Mouse (Mus musculus): ENCODE measurements around the gene Siglecg. TPM values are rescaled to one million over a fixed set of nuclear protein-coding genes. Genes with fewer than 3 reads are reported as not detected.
"Not testable (repeated sequence)": the region's sequence is repeated elsewhere in the genome, so short reads cannot be mapped to it uniquely, and the experiment has no call there.

The Siglecg gene
- total and polyA plus RNA-seq, 2 experiments from 2014 or later: 0.04 TPM; not detected in 1

- ATAC-seq (ENCODE audit: insufficient read depth, low read depth) (no peak), DNase-seq (ENCODE audit: low spot score) (no peak)
- no peak overlapping the region for H3K4me2 ChIP-seq (ENCODE audit: low read depth, low read length)
- 59% methylated on average over 8 of the region's 8 CpGs for WGBS
- no peaks in the 10 kb centered on the region for H3K27me3 ChIP-seq (ENCODE audit: control insufficient read depth, insufficient read depth, low read length)
- H3K9me3 ChIP-seq (replicated peaks; ENCODE audit: control insufficient read depth, low read length): no peaks in the 10 kb centered on the region
- no peaks in the 10 kb centered on the region for H3K4me1 ChIP-seq (ENCODE audit: control insufficient read depth, insufficient read depth)
- TF ChIP-seq CTCF (IDR thresholded peaks at IDR 0.05; ENCODE audit: low read depth): no peak
- no peak for TF ChIP-seq EP300 (IDR thresholded peaks at IDR 0.05; ENCODE audit: low read depth)
- no peaks in the 10 kb centered on the region for H3K36me3 ChIP-seq (replicated peaks; ENCODE audit: control insufficient read depth, insufficient read depth, low read length)
- no peak overlapping the region for H3K9ac ChIP-seq (replicated peaks; ENCODE audit: low read depth, low read length)
- H3K4me3 ChIP-seq (ENCODE audit: low read depth, low read length): no peak overlapping the region
- no peak overlapping the region for H3K27ac ChIP-seq (ENCODE audit: low read depth)
These were observed 15.5 kb upstream of the Siglecg start for GRCm38 (mm10) chr7:43392349-43393121.

- ATAC-seq (ENCODE audit: insufficient read depth, low read depth) (no peak), DNase-seq (ENCODE audit: low spot score) (no peak)
- WGBS: 73% methylated on average over 2 of the region's 2 CpGs
- H3K4me3 ChIP-seq (ENCODE audit: low read depth, low read length): no peak overlapping the region
- no peak overlapping the region for H3K4me2 ChIP-seq (ENCODE audit: low read depth, low read length)
- H3K4me1 ChIP-seq (ENCODE audit: control insufficient read depth, insufficient read depth): no peaks in the 10 kb centered on the region
- TF ChIP-seq EP300 (IDR thresholded peaks at IDR 0.05; ENCODE audit: low read depth) (no peak), CTCF (IDR thresholded peaks at IDR 0.05; ENCODE audit: low read depth) (no peak)
- H3K36me3 ChIP-seq (replicated peaks; ENCODE audit: control insufficient read depth, insufficient read depth, low read length): no peaks in the 10 kb centered on the region
- H3K9ac ChIP-seq (replicated peaks; ENCODE audit: low read depth, low read length): no peak overlapping the region
- H3K9me3 ChIP-seq (replicated peaks; ENCODE audit: control insufficient read depth, low read length): no peaks in the 10 kb centered on the region
- H3K27me3 ChIP-seq (ENCODE audit: control insufficient read depth, insufficient read depth, low read length): no peaks in the 10 kb centered on the region
- no peak overlapping the region for H3K27ac ChIP-seq (ENCODE audit: low read depth)
These were observed 8.5 kb upstream of the Siglecg start for GRCm38 (mm10) chr7:43399501-43399900.

- no peaks in the 10 kb centered on the region for H3K4me1 ChIP-seq (ENCODE audit: control insufficient read depth, insufficient read depth)
- DNase-seq (ENCODE audit: low spot score) (no peak), ATAC-seq (ENCODE audit: insufficient read depth, low read depth) (no peak)
- no peak overlapping the region for H3K4me2 ChIP-seq (ENCODE audit: low read depth, low read length)
- H3K27ac ChIP-seq (ENCODE audit: low read depth): no peak overlapping the region
- no peaks in the 10 kb centered on the region for H3K36me3 ChIP-seq (replicated peaks; ENCODE audit: control insufficient read depth, insufficient read depth, low read length)
- no peak for TF ChIP-seq CTCF (IDR thresholded peaks at IDR 0.05; ENCODE audit: low read depth)
- no peak overlapping the region for H3K4me3 ChIP-seq (ENCODE audit: low read depth, low read length)
- WGBS: 24% methylated on average over 2 of the region's 2 CpGs
- no peaks in the 10 kb centered on the region for H3K27me3 ChIP-seq (ENCODE audit: control insufficient read depth, insufficient read depth, low read length)
- H3K9me3 ChIP-seq (replicated peaks; ENCODE audit: control insufficient read depth, low read length): no peaks in the 10 kb centered on the region
- no peak overlapping the region for H3K9ac ChIP-seq (replicated peaks; ENCODE audit: low read depth, low read length)
These were observed 5.3 kb upstream of the Siglecg start for GRCm38 (mm10) chr7:43402718-43403117.

GRCm38 (mm10) chr7:43407573-43407972, 431 bp upstream of the Siglecg start:
- H3K9me3 ChIP-seq (replicated peaks; ENCODE audit: control insufficient read depth, low read length): no peaks in the 10 kb centered on the region
- no peak overlapping the region for H3K27ac ChIP-seq (ENCODE audit: low read depth)
- no peak overlapping the region for H3K4me2 ChIP-seq (ENCODE audit: low read depth, low read length)
- WGBS: 72% methylated on average over 3 of the region's 3 CpGs
- H3K9ac ChIP-seq (replicated peaks; ENCODE audit: low read depth, low read length): no peak overlapping the region
- H3K36me3 ChIP-seq (replicated peaks; ENCODE audit: control insufficient read depth, insufficient read depth, low read length): no peaks in the 10 kb centered on the region
- TF ChIP-seq EP300 (IDR thresholded peaks at IDR 0.05; ENCODE audit: low read depth): no peak
- no peak for TF ChIP-seq CTCF (IDR thresholded peaks at IDR 0.05; ENCODE audit: low read depth)
- no peak overlapping the region for H3K4me3 ChIP-seq (ENCODE audit: low read depth, low read length)
- no peaks in the 10 kb centered on the region for H3K4me1 ChIP-seq (ENCODE audit: control insufficient read depth, insufficient read depth)
- no peak for ATAC-seq (ENCODE audit: insufficient read depth, low read depth)
- no peaks in the 10 kb centered on the region for H3K27me3 ChIP-seq (ENCODE audit: control insufficient read depth, insufficient read depth, low read length)
- no peak for DNase-seq (ENCODE audit: low spot score)

GRCm38 (mm10) chr7:43409084-43409483, 1.1 kb downstream of the Siglecg start:
- DNase-seq (ENCODE audit: low spot score): no peak
- Histone ChIP-seq H3K9me3 (replicated peaks; ENCODE audit: control insufficient read depth, low read length) (no peaks in the 10 kb centered on the region), H3K4me2 (ENCODE audit: low read depth, low read length) (no peak overlapping the region), H3K9ac (replicated peaks; ENCODE audit: low read depth, low read length) (no peak overlapping the region), H3K27me3 (ENCODE audit: control insufficient read depth, insufficient read depth, low read length) (no peaks in the 10 kb centered on the region), H3K4me1 (ENCODE audit: control insufficient read depth, insufficient read depth) (no peaks in the 10 kb centered on the region), H3K27ac (ENCODE audit: low read depth) (no peak overlapping the region), H3K4me3 (ENCODE audit: low read depth, low read length) (no peak overlapping the region), H3K36me3 (replicated peaks; ENCODE audit: control insufficient read depth, insufficient read depth, low read length) (no peaks in the 10 kb centered on the region)
- TF ChIP-seq CTCF (IDR thresholded peaks at IDR 0.05; ENCODE audit: low read depth): no peak
- no peak for TF ChIP-seq EP300 (IDR thresholded peaks at IDR 0.05; ENCODE audit: low read depth)
- ATAC-seq (ENCODE audit: insufficient read depth, low read depth): no peak
- 61% methylated on average over 3 of the region's 3 CpGs for WGBS

GRCm38 (mm10) chr7:43411724-43412123, 3.7 kb downstream of the Siglecg start:
- not testable (repeated sequence) for H3K27me3 ChIP-seq (ENCODE audit: control insufficient read depth, insufficient read depth, low read length); DNase-seq (ENCODE audit: low spot score); H3K36me3 ChIP-seq (replicated peaks; ENCODE audit: control insufficient read depth, insufficient read depth, low read length); H3K9ac ChIP-seq (replicated peaks; ENCODE audit: low read depth, low read length); H3K9me3 ChIP-seq (replicated peaks; ENCODE audit: control insufficient read depth, low read length); H3K4me1 ChIP-seq (ENCODE audit: control insufficient read depth, insufficient read depth); H3K4me2 ChIP-seq (ENCODE audit: low read depth, low read length); ATAC-seq (ENCODE audit: insufficient read depth, low read depth); H3K27ac ChIP-seq (ENCODE audit: low read depth); H3K4me3 ChIP-seq (ENCODE audit: low read depth, low read length)
- 34% methylated on average over 4 of the region's 4 CpGs for WGBS
